Mouse (Mus musculus) liver, adult 10 weeks (tissue): ENCODE data around the gene H2afy2. TPM values are rescaled to one million over a fixed set of nuclear protein-coding genes. Genes with fewer than 3 reads are reported as not detected.

Source experiments
- polyA plus RNA-seq: library from polyadenylated mRNA; stranded (reverse); fragments of 350-450 nt; fragmentation: Illumina TruSeq; extraction: RNeasy Lipid Tissue Mini Kit (QIAGEN cat#74804); gene quantifications from one replicate; pipeline ENCODE4 v1.2.3, GENCODE M21; 2014; ENCODE audit warnings: low read depth, low replicate concordance

Gene H2afy2
- 0.40 TPM for polyA plus RNA-seq

GRCm38 (mm10) chr10:61783621-61784251 lies at the start of gene H2afy2:
TSS of gene H2afy2 (minus strand) at chr10:61784147.

DNA sequence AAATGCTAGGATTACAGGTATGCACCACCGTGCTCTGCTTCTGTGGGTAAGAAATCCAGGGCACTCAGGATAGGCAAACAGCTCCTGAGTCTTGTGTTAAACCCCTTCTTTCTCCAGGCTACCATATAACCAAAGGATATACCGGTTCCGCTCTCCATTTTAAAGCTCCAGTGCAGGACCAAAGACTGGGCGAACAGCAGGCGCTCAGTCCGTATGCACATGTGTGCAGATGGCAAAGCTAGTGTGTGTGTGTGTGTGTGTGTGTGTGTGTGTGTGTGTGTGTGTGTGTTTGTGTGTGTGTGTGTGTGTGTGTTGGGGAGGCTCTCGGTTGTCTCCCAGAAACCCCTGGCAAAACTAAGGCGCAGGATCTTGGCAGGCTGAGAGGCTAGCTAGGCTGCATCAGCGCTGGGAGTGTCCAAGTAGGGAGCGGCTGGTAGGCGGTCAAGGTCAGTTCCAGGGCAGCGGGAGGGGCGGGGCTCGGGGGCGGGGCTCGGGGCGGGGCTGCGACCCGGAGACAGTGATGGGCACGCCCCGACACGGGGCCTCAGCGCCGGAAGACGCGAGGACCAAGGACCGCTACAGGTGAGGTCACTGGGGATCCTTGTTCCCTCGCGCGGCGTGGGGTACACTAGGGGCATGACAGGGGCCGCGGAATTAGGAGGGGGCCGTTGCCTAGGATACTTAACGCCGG lies 69.0 kb downstream of the H2afy2 start, which contains the start of gene Aifm2:
Gene Aifm2, plus strand, starts transcription at position 493 of the 691 bp plus-strand sequence.

GRCm38 (mm10) chr10:61694870-61695670 lies 88.9 kb downstream of the H2afy2 start, which contains the start of gene Tysnd1:
TSS of gene Tysnd1 (plus strand) at chr10:61695514.

Other genes with a start within 250 kb of the H2afy2 start
- not detected for gene Npffr1, start 188.7 kb downstream of the H2afy2 start, polyA plus RNA-seq
- gene Ppa1, start 135.6 kb downstream of the H2afy2 start, polyA plus RNA-seq, result 239 TPM
- 106 TPM for gene Sar1a, start 103.8 kb downstream of the H2afy2 start, polyA plus RNA-seq
- gene Tysnd1, start 88.6 kb downstream of the H2afy2 start, polyA plus RNA-seq, result 3.9 TPM
- 5.4 TPM for gene Aifm2, start 68.9 kb downstream of the H2afy2 start, polyA plus RNA-seq
- gene Col13a1, start 195.0 kb upstream of the H2afy2 start, polyA plus RNA-seq, result 3.3 TPM